Mouse (Mus musculus) liver, embryonic 15.5 days (tissue): Measurements from ENCODE around the gene H2al1e. TPM values are rescaled to one million over a fixed set of nuclear protein-coding genes. Genes with fewer than 3 reads are reported as not detected.

Experiments
- polyA plus RNA-seq: library from polyadenylated mRNA; unstranded; fragments of >200 nt; fragmentation: Nextera tagmentation; extraction: Ambion mirVana; gene quantifications from 2 replicates; pipeline ENCODE4 v1.2.1, GENCODE M21; 2015

H2al1e gene
- polyA plus RNA-seq, 1 experiment from 2014 or later = not detected

Other genes starting within 250 kb of the H2al1e start
- not detected in 2 replicates for gene H2al1a, start 12.7 kb upstream of the H2al1e start, polyA plus RNA-seq
- gene H2al1b, start 9.5 kb upstream of the H2al1e start, polyA plus RNA-seq = not detected in 2 replicates
- not detected in 2 replicates for gene H2al1c, start 6.3 kb upstream of the H2al1e start, polyA plus RNA-seq
- gene H2al1d, start 3.1 kb upstream of the H2al1e start, polyA plus RNA-seq = not detected in 2 replicates
- not detected in 2 replicates for gene H2al1f, start 3.2 kb downstream of the H2al1e start, polyA plus RNA-seq
- gene H2al1g, start 6.3 kb downstream of the H2al1e start, polyA plus RNA-seq = not detected in 2 replicates
- not detected in 2 replicates for gene H2al1h, start 9.6 kb downstream of the H2al1e start, polyA plus RNA-seq
- gene H2al1i, start 12.7 kb downstream of the H2al1e start, polyA plus RNA-seq = not detected in 2 replicates
- not detected in 2 replicates for gene H2al1j, start 15.9 kb downstream of the H2al1e start, polyA plus RNA-seq